Mouse (Mus musculus): ENCODE data around the gene Rbfox1.

GRCm38 (mm10) chr16:6264557-6264956 is 379.4 kb downstream of the Rbfox1 start:
- TF ChIP-seq GATA1 (IDR thresholded peaks at IDR 0.05; ENCODE audit: borderline replicate concordance, low read length), result no peak
- TF ChIP-seq FLI1 (IDR thresholded peaks at IDR 0.05; ENCODE audit: low read length), result no peak

Data from megakaryocyte, embryonic 14.5 days (primary cell).